Mouse (Mus musculus) ES-E14 (cell line): Measurements from ENCODE around the gene Nuak1. TPM values are rescaled to one million over a fixed set of nuclear protein-coding genes. Genes with fewer than 3 reads are reported as not detected.

ENCODE experiments used
- DNase-seq: peaks from one replicate; pipeline ENCODE4 v3.0.0-alpha.2; 2013; ENCODE audit warnings: low read depth, low spot score
- H3K27ac ChIP-seq: 2 replicates; pipeline ENCODE4 v1.5.1; 2012; ENCODE audit warnings: low read depth, mild to moderate bottlenecking, low read length, moderate library complexity, mixed read lengths; ENCODE audit not compliant: poor library complexity, insufficient read depth, severe bottlenecking
- H3K36me3 ChIP-seq: 2 replicates; pipeline ENCODE4 v1.6.1; 2012; ENCODE audit warnings: mild to moderate bottlenecking, low read length, moderate library complexity, mixed read lengths; ENCODE audit not compliant: control insufficient read depth, poor library complexity, insufficient read depth, severe bottlenecking
- H3K4me1 ChIP-seq, 2 experiments: fragments of 150-350 bp in 1 of 2; sonication (generic) in 1 of 2; 2 replicates each; pipeline ENCODE4 v1.6.1; 2012; ENCODE audit warnings: low read length in 2 of 2, mild to moderate bottlenecking in 1 of 2, mixed read lengths in 1 of 2; ENCODE audit not compliant: control insufficient read depth in 2 of 2, insufficient read depth in 2 of 2, poor library complexity in 1 of 2
- H3K4me3 ChIP-seq, 2 experiments: fragments of 150-350 bp in 1 of 2; sonication (generic) in 1 of 2; 2 replicates each; pipeline ENCODE4 v1.5.1; 2012; ENCODE audit warnings: low read length in 2 of 2, low read depth in 1 of 2, mild to moderate bottlenecking in 1 of 2, mixed read lengths in 1 of 2; ENCODE audit not compliant: insufficient read depth in 1 of 2, poor library complexity in 1 of 2, severe bottlenecking in 1 of 2
- H3K9ac ChIP-seq: 2 replicates; pipeline ENCODE4 v1.6.1; 2012; ENCODE audit warnings: low read depth, mild to moderate bottlenecking, low read length, mixed read lengths; ENCODE audit not compliant: poor library complexity, insufficient read depth, severe bottlenecking
- H3K9me3 ChIP-seq: fragments of 150-350 bp; sonication (generic); 2 replicates; pipeline ENCODE4 v1.6.1; 2012; ENCODE audit warnings: low read depth, mild to moderate bottlenecking, low read length; ENCODE audit not compliant: control insufficient read depth, insufficient read depth
- CHD2 ChIP-seq: IDR thresholded peaks from 2 replicates; pipeline ENCODE4 v1.6.1; 2014; ENCODE audit warnings: mild to moderate bottlenecking, low read depth, low read length, inconsistent platforms
- HCFC1 ChIP-seq: IDR thresholded peaks from 2 replicates; pipeline ENCODE4 v1.6.1; 2012; ENCODE audit warnings: low read length, inconsistent platforms, borderline replicate concordance; ENCODE audit not compliant: insufficient read depth
- MAFK ChIP-seq: IDR thresholded peaks from 2 replicates; pipeline ENCODE4 v1.6.1; 2014; ENCODE audit warnings: mild to moderate bottlenecking, low read depth, low read length, inconsistent platforms; ENCODE audit not compliant: insufficient read depth
- ZC3H11A ChIP-seq: IDR thresholded peaks from 2 replicates; pipeline ENCODE4 v1.6.1; 2012; ENCODE audit warnings: low read depth, mild to moderate bottlenecking, inconsistent platforms, low read length, borderline replicate concordance
- ZNF384 ChIP-seq: IDR thresholded peaks from 2 replicates; pipeline ENCODE4 v1.6.1; 2012; ENCODE audit warnings: low read depth, low read length, inconsistent platforms
- in situ Hi-C, 2 experiments: fragments of 600-800 bp; cut with MboI; formaldehyde crosslinking; loops; one replicate each; pipeline ENCODE4 v1.15.1; 2025; ENCODE audit warnings: low sequenced_read_pairs in 2 of 2, inconsistent platforms in 1 of 2; ENCODE audit not compliant: unreplicated experiment in 2 of 2
- total RNA-seq: library from RNA; depleted of rRNA; stranded (reverse); fragments of 300-350 nt; gene quantifications from 2 replicates; pipeline ENCODE4 v1.2.3, GENCODE M21; 2012

The Nuak1 gene
- total RNA-seq, 1 experiment = 15.1 TPM

DNA sequence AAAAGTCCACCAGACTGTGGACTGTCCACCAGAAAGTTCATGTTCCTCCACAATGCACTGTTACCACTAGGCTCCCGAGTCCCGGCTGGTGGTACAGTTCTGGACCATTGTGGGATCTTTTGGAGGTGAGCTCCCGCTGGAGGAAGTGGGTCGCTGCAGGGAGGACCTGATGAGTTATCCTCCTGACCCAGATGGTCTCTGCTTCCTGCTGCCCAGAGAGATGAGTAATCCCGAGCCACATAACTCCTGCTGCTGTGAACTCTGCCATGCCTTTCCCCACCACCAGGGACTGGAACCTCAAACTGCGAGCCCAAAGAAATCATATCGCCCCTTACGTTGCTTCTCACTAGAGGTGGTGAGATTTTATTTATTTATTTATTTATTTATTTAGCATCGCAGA, 4.0 kb upstream of the Nuak1 start:
- Histone ChIP-seq H3K36me3 (no peaks in the 10 kb centered on the region), H3K9ac (no peak overlapping the region), H3K4me3 (no peak overlapping the region), H3K27ac (no peak overlapping the region), H3K4me1 (peaks cover 8 to 13% of the 10 kb centered on the region in 2 experiments), H3K9me3 (no peaks in the 10 kb centered on the region)
- TF ChIP-seq CHD2 (no peak), ZNF384 (no peak), MAFK (no peak), HCFC1 (no peak), ZC3H11A (no peak)
- in situ Hi-C loops = no loop called here
- DNase-seq = no peak

DNA sequence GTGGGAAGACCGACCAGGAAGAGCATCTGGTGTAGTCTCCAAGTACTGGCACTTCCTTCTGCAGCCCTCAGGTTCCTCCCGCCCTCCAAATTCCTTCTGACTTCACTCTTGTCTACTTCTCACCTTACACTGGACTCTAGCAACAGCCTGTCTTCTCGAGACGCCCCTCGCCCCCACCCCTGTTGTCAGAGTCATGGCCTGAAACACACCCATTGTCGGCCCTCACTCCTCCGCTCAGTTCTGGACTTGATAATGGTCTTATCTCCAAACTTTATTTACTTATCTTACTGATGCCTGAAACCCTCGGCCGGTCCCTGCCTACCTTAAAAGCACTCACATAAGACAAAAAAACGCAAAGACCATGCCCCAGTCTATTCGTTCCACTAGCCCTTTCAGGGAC, 1.4 kb upstream of the Nuak1 start:
- in situ Hi-C loops = no loop called here
- H3K27ac ChIP-seq = no peak overlapping the region
- H3K9me3 ChIP-seq = no peaks in the 10 kb centered on the region
- H3K9ac ChIP-seq = no peak overlapping the region
- TF ChIP-seq ZC3H11A = no peak
- no peak for TF ChIP-seq ZNF384
- TF ChIP-seq HCFC1 = no peak
- TF ChIP-seq MAFK = no peak
- TF ChIP-seq CHD2 = no peak
- H3K36me3 ChIP-seq = no peaks in the 10 kb centered on the region
- H3K4me3 ChIP-seq = peak overlapping the region in 1 of 2 experiments; percentile 93; a peak in 2 of 4 replicates
- H3K4me1 ChIP-seq = peaks cover 6 to 9% of the 10 kb centered on the region in 2 experiments
- no peak for DNase-seq

DNA sequence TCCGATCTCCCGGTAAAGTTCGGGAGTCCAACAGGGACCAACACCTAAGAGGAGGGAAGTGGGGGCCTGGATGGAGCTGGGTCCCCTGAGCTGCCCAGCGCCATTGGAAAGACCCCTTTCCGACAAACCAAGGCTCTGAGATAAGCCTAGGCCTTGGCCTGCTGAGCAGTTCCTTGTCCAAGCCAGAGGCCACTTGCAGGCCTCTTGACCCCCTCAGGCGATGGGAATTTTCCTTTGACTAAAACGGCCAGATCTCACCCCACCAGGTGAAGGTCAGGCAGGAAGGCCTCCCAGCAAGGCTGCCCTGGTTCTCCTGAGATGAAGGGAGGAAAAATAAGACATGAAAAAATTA, 1.0 kb upstream of the Nuak1 start:
- Histone ChIP-seq H3K36me3 (no peaks in the 10 kb centered on the region), H3K9me3 (no peaks in the 10 kb centered on the region), H3K4me3 (peak overlapping the region; percentile 73 to 93), H3K4me1 (peaks cover 5 to 7% of the 10 kb centered on the region in 2 experiments; a peak in 3 of 4 replicates), H3K27ac (no peak overlapping the region), H3K9ac (peak overlapping the region; percentile 68)
- DNase-seq = no peak
- TF ChIP-seq CHD2 (no peak), ZC3H11A (no peak), MAFK (no peak), HCFC1 (no peak), ZNF384 (no peak)
- in situ Hi-C loops = no loop called here

DNA sequence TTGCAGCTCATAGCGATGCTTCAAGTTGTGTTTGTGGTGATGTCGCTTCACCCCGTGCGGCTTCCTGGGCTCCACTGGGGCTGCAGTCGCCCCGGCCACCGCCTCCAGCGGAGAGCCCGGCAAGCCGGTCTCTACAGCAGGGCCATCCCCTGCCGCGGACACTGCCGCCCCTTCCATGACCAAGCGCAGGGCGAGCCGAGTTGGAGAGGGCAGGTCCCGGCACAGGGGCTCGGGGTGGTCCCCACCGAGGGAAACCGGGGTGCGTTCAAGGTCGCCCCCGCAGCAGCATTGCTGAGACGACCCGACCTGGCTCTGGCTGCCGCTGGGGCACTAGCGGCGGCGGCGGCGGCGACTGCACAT, 236 bp downstream of the Nuak1 start:
- no peaks in the 10 kb centered on the region for H3K36me3 ChIP-seq
- no peak for DNase-seq
- peak overlapping the region; percentile 68 for H3K9ac ChIP-seq
- peaks cover 4 to 7% of the 10 kb centered on the region in 2 experiments; a peak in 3 of 4 replicates for H3K4me1 ChIP-seq
- H3K4me3 ChIP-seq = peak overlapping the region; percentile 73 to 93
- in situ Hi-C loops = no loop called here
- no peak for TF ChIP-seq ZNF384
- no peak overlapping the region for H3K27ac ChIP-seq
- no peaks in the 10 kb centered on the region for H3K9me3 ChIP-seq

DNA sequence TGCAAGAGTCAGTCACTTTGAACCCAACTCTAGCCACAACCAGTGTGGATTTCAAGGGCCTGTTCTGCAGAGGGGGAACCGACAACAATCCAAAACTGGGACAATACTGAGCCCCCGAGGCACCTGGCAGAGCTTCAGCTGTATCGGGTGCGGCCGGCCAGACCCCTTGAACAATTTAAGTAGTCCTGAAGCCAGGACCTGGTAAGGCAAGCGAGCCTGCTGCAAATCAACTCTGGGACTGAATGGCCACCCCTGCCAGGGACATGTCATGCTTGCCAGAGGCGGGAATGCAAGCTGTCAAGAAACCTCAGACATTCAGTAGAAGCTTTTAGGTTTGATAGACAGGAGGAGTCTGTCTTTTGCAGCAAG, 1.2 kb downstream of the Nuak1 start:
- peak overlapping the region in 1 of 2 experiments; percentile 93; a peak in 2 of 4 replicates for H3K4me3 ChIP-seq
- no peak for DNase-seq
- peaks cover 4 to 7% of the 10 kb centered on the region in 2 experiments; a peak in 3 of 4 replicates for H3K4me1 ChIP-seq
- TF ChIP-seq ZNF384 = no peak
- TF ChIP-seq ZC3H11A = no peak
- TF ChIP-seq MAFK = no peak
- no peak for TF ChIP-seq CHD2
- no peak for TF ChIP-seq HCFC1
- no peaks in the 10 kb centered on the region for H3K9me3 ChIP-seq
- no peaks in the 10 kb centered on the region for H3K36me3 ChIP-seq
- H3K27ac ChIP-seq = no peak overlapping the region
- no peak overlapping the region for H3K9ac ChIP-seq
- in situ Hi-C loops = no loop called here
